In genomic region chr4:47493456-47493855, GRCm38 (mm10) we compare ENCODE assay signal across 16 mouse cellular contexts.
"Had no signal": no experiment of that assay in that cellular context is flagged by ENCODE, and none has a peak within 500 bp of the region (broad histone marks: within the 10 kb centered on the region; RNA-seq: fewer than 3 reads in every experiment).

No protein-coding gene starts in this region.

- H3K27me3 ChIP-seq: neural tube, embryonic 12.5 days; neural tube, embryonic 15.5 days; stomach, embryonic 15.5 days had no signal

- H3K4me3 ChIP-seq: neural tube, embryonic 12.5 days; neural tube, embryonic 13.5 days; neural tube, embryonic 15.5 days; stomach, embryonic 15.5 days had no signal

- H3K9me3 ChIP-seq: neural tube, embryonic 12.5 days; neural tube, embryonic 13.5 days; neural tube, embryonic 15.5 days; stomach, embryonic 15.5 days had no signal

- H3K36me3 ChIP-seq: neural tube, embryonic 12.5 days; neural tube, embryonic 13.5 days; neural tube, embryonic 15.5 days; stomach, embryonic 15.5 days had no signal

- H3K9ac ChIP-seq: neural tube, embryonic 12.5 days; neural tube, embryonic 13.5 days; neural tube, embryonic 15.5 days; stomach, embryonic 15.5 days had no signal

- H3K27ac ChIP-seq: neural tube, embryonic 12.5 days; neural tube, embryonic 13.5 days; neural tube, embryonic 15.5 days; stomach, embryonic 15.5 days; stomach, postnatal 0 days had no signal

- DNase-seq: retina, postnatal 1 day; right cerebral cortex, adult 18-20 months; right cerebral cortex, postnatal 14 days; right cerebral cortex, postnatal 4 days; spleen, adult 18-20 months; thymus, adult 18-20 months; thymus, adult 2 months; thymus, postnatal 14 days; thymus, postnatal 25 days; thymus, postnatal 36 days; thymus, postnatal 4 days had no signal

- H3K4me2 ChIP-seq: neural tube, embryonic 12.5 days; neural tube, embryonic 13.5 days; neural tube, embryonic 15.5 days; stomach, embryonic 15.5 days had no signal
